Mouse (Mus musculus) intestine, embryonic 14.5 days (tissue): ENCODE data around the gene Fars2. TPM values are rescaled to one million over a fixed set of nuclear protein-coding genes. Genes with fewer than 3 reads are reported as not detected.
"Not testable (repeated sequence)": the region's sequence is repeated elsewhere in the genome, so short reads cannot be mapped to it uniquely, and the experiment has no call there.

Source experiments
- ATAC-seq: fragments of 200-750 bp; cut with Nextera tagmentation; replicated peaks from 2 replicates; pipeline ENCODE4 v1.8.0; 2017; ENCODE audit warnings: low read depth, moderate number of reproducible peaks, moderate TSS enrichment, moderate library complexity; ENCODE audit not compliant: low FRiP score, low TSS enrichment
- DNase-seq: peaks from one replicate; pipeline ENCODE4 v3.0.0-alpha.2; 2018; ENCODE audit warnings: low spot score
- H3K27ac ChIP-seq: fragments of 300-500 bp; sonication (generic); 2 replicates; pipeline ENCODE4 v1.5.1; 2014; ENCODE audit warnings: low read depth, mild to moderate bottlenecking, control low read depth
- H3K27me3 ChIP-seq: fragments of 300-500 bp; sonication (generic); replicated peaks from 2 replicates; pipeline ENCODE4 v1.6.1; 2014; ENCODE audit warnings: low read length, control low read depth; ENCODE audit not compliant: control insufficient read depth, insufficient read depth
- H3K36me3 ChIP-seq: fragments of 300-500 bp; sonication (generic); 2 replicates; pipeline ENCODE4 v1.6.1; 2014; ENCODE audit warnings: low read length, control low read depth; ENCODE audit not compliant: control insufficient read depth, insufficient read depth
- H3K4me1 ChIP-seq: fragments of 300-500 bp; sonication (generic); replicated peaks from 2 replicates; pipeline ENCODE4 v1.6.1; 2014; ENCODE audit warnings: low read length, control low read depth, mixed read lengths; ENCODE audit not compliant: control insufficient read depth, insufficient read depth
- H3K4me2 ChIP-seq: fragments of 300-500 bp; sonication (generic); 2 replicates; pipeline ENCODE4 v1.6.1; 2014; ENCODE audit warnings: low read length
- H3K4me3 ChIP-seq: fragments of 300-500 bp; sonication (generic); 2 replicates; pipeline ENCODE4 v1.5.1; 2014; ENCODE audit warnings: low read depth, low read length, control low read depth, mixed read lengths
- H3K9ac ChIP-seq: fragments of 300-500 bp; sonication (generic); 2 replicates; pipeline ENCODE4 v1.6.1; 2014; ENCODE audit warnings: mild to moderate bottlenecking, low read length
- H3K9me3 ChIP-seq: fragments of 300-500 bp; sonication (generic); 2 replicates; pipeline ENCODE4 v1.6.1; 2016; ENCODE audit warnings: low read length, control low read depth; ENCODE audit not compliant: control insufficient read depth
- WGBS: fragments of 180-500 bp; shearing (Covaris S2); extraction: QIAGEN DNeasy Blood & Tissue Kit; methylation state at CpG from one replicate; pipeline ENCODE4 v1.1.7; 2014; 5-methylcytosine and 5-hydroxymethylcytosine counted together
- polyA plus RNA-seq: library from polyadenylated mRNA; unstranded; fragments of >200 nt; fragmentation: Nextera tagmentation; extraction: Ambion mirVana; gene quantifications from 2 replicates; pipeline ENCODE4 v1.2.1, GENCODE M21; 2014

Gene Fars2
- polyA plus RNA-seq, 1 experiment from 2014 or later: 37.6 TPM

GRCm38 (mm10) chr13:36365719-36366118, 248.5 kb downstream of the Fars2 start:
- H3K9me3 ChIP-seq, H3K4me1 ChIP-seq, DNase-seq, H3K27ac ChIP-seq, H3K4me3 ChIP-seq, ATAC-seq, H3K36me3 ChIP-seq, H3K4me2 ChIP-seq, H3K9ac ChIP-seq, H3K27me3 ChIP-seq: not testable (repeated sequence)
- WGBS: 96% methylated on average over 5 of the region's 5 CpGs

DNA sequence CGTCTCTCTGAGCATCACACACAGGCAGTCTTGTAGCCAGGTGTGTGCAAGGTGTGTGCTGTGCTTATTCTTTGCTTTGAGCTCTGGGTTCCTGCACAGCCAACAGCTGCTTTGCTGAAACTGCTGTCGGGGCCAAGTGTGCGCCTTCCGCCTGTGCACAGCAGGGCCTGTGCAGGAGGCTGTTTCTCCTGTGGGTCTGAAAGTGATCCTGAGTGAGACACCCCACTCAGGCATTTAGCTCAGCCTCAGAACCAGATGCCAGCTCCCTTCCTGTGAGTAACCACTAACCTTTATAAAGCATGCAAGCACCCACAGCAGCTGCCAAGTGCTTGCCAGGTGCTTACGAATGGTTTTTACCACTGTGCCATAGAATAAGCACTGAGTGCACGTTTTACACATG, 249.1 kb downstream of the Fars2 start:
- whole genome bisulfite sequencing: 87% methylated on average over 6 of the region's 6 CpGs
- no peaks in the 10 kb centered on the region for H3K27me3 ChIP-seq
- no peak overlapping the region for H3K9ac ChIP-seq
- H3K4me2 ChIP-seq: no peak overlapping the region
- ATAC-seq: no peak
- no peak overlapping the region for H3K4me3 ChIP-seq
- DNase-seq: no peak
- no peaks in the 10 kb centered on the region for H3K36me3 ChIP-seq
- no peaks in the 10 kb centered on the region for H3K9me3 ChIP-seq
- H3K27ac ChIP-seq: no peak overlapping the region
- H3K4me1 ChIP-seq: no peaks in the 10 kb centered on the region

DNA sequence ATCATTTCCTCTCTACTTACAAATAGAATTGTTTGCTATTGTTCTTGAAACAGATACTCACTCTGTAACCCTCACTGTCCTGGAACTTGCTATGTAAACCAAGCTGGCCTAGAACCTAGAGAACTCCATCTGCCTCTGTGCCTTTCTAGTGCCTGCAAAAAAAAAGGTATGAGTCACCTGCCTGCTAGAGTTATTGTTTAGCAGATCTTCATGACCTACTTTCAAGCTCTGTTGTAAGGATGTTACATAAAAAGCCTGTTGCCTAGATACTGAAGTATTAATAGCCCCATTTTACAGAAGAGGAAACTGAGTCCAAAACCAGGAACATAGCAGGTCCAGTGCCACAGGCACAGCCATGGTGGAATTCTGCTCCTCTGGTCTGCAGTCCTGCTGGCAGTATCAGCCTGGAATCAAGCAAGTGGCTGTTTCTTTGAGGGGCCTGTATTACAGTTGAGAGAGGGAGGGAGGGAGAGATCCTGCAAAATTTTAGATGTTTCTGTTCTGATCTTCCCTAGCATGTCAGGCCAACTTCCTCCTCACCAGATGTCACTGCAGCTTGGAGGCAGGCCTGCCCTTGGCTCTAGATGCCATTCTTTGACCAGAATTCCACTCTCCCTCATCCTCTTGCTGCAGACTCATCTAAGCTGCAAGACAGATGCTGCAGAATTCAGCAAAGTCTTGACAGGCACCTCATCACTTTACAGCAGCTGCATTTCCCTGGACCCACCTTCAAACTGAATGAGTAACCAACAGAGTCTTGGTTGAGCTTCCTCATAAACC, 250.7 kb downstream of the Fars2 start:
- H3K9ac ChIP-seq: no peak overlapping the region
- ATAC-seq (no peak), DNase-seq (no peak)
- no peak overlapping the region for H3K27ac ChIP-seq
- H3K36me3 ChIP-seq: no peaks in the 10 kb centered on the region
- H3K4me1 ChIP-seq: no peaks in the 10 kb centered on the region
- no peaks in the 10 kb centered on the region for H3K27me3 ChIP-seq
- no peak overlapping the region for H3K4me3 ChIP-seq
- H3K4me2 ChIP-seq: no peak overlapping the region
- no peaks in the 10 kb centered on the region for H3K9me3 ChIP-seq

- Histone ChIP-seq H3K27me3 (no peaks in the 10 kb centered on the region), H3K9ac (no peak overlapping the region), H3K4me2 (no peak overlapping the region), H3K4me3 (no peak overlapping the region), H3K27ac (no peak overlapping the region), H3K9me3 (no peaks in the 10 kb centered on the region), H3K4me1 (no peaks in the 10 kb centered on the region), H3K36me3 (no peaks in the 10 kb centered on the region)
- WGBS: 72% methylated on average over 3 of the region's 3 CpGs
- DNase-seq: no peak
- ATAC-seq: no peak
Observed at GRCm38 (mm10) chr13:36368799-36369198, 251.6 kb downstream of the Fars2 start.

GRCm38 (mm10) chr13:36369400-36369799, 252.2 kb downstream of the Fars2 start:
- Histone ChIP-seq H3K27me3 (no peaks in the 10 kb centered on the region), H3K4me2 (no peak overlapping the region), H3K27ac (no peak overlapping the region), H3K9me3 (no peaks in the 10 kb centered on the region), H3K36me3 (no peaks in the 10 kb centered on the region), H3K4me1 (no peaks in the 10 kb centered on the region), H3K4me3 (no peak overlapping the region), H3K9ac (no peak overlapping the region)
- WGBS: 72% methylated on average over 11 of the region's 11 CpGs
- no peak for ATAC-seq
- DNase-seq: no peak

DNA sequence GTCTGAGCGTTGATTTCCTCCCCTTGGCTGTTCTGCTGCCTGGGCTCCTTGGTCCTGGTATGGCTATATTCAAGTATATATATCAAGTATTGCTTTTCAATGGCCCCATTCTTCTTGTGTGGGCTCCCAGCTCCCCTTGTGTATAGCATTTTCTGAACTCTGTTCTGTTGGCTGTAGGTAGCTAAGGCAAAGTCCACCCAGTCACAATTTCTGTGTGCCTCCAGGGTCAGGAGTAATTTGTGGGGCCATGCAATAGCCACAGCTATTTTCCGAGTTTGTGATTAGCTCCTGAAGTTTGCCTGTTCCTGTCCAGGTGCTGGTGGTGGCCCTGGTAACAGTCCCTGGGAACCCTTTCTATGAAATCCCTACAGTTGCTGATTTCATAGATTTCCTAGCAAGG, 266.0 kb downstream of the Fars2 start:
- ATAC-seq (no peak), DNase-seq (no peak)
- Histone ChIP-seq H3K9me3 (no peaks in the 10 kb centered on the region), H3K27ac (no peak overlapping the region), H3K4me3 (no peak overlapping the region), H3K36me3 (no peaks in the 10 kb centered on the region), H3K9ac (no peak overlapping the region), H3K27me3 (no peaks in the 10 kb centered on the region), H3K4me1 (no peaks in the 10 kb centered on the region), H3K4me2 (no peak overlapping the region)
- WGBS: 69% methylated on average over 2 of the region's 2 CpGs

DNA sequence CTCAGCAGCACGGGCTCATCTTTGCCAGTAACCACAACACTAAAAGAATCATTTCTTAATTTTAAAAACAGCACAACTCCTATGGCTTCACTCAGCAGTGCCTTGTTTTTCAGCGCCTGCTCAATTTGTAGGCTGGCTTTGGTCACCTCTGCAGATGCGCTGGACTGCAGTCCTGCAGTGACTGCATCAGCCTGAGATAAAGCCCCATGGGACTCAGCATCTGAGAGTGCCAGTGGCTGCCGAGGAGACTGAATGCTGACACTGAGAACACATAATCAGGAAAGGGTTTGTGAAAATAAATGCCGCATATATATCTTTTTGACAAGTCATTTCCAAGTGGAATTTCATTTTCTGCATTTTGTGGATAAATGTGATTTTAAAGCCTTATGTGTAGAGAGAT, 268.9 kb downstream of the Fars2 start:
- ATAC-seq (no peak), DNase-seq (no peak)
- no peak overlapping the region for H3K4me2 ChIP-seq
- H3K4me3 ChIP-seq: no peak overlapping the region
- H3K36me3 ChIP-seq: no peaks in the 10 kb centered on the region
- no peak overlapping the region for H3K27ac ChIP-seq
- H3K9me3 ChIP-seq: no peaks in the 10 kb centered on the region
- 75% methylated on average over 5 of the region's 5 CpGs for WGBS
- H3K27me3 ChIP-seq: no peaks in the 10 kb centered on the region
- H3K4me1 ChIP-seq: no peaks in the 10 kb centered on the region
- H3K9ac ChIP-seq: no peak overlapping the region

GRCm38 (mm10) chr13:36391936-36392335, 274.7 kb downstream of the Fars2 start:
- Histone ChIP-seq H3K27me3 (no peaks in the 10 kb centered on the region), H3K4me3 (no peak overlapping the region), H3K9me3 (no peaks in the 10 kb centered on the region), H3K4me2 (no peak overlapping the region), H3K4me1 (no peaks in the 10 kb centered on the region), H3K27ac (no peak overlapping the region), H3K36me3 (no peaks in the 10 kb centered on the region), H3K9ac (no peak overlapping the region)
- DNase-seq: no peak
- WGBS: 86% methylated on average over 7 of the region's 7 CpGs
- ATAC-seq: no peak

DNA sequence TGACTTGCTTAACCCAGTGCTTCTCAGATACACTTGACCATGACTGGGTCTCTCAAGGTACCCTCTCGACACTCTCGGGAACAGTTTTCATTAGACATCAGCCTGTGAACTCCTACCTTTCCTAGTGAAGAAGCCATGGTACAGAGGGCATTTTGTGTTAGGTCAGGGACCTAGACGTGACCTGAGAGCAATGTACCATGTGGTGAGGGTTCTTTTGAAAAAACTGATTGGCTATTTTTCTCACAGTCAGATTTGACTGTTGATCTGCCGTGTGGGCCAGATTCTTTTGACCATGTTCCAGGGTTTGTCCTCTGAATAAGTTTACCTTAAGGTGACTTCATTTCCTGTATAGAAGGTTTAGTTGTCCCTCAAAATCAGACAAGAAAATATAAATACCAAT, 275.5 kb downstream of the Fars2 start:
- H3K27me3 ChIP-seq: no peaks in the 10 kb centered on the region
- H3K9ac ChIP-seq: no peak overlapping the region
- no peaks in the 10 kb centered on the region for H3K4me1 ChIP-seq
- 88% methylated on average over 4 of the region's 4 CpGs for WGBS
- H3K36me3 ChIP-seq: no peaks in the 10 kb centered on the region
- no peak overlapping the region for H3K27ac ChIP-seq
- no peaks in the 10 kb centered on the region for H3K9me3 ChIP-seq
- no peak overlapping the region for H3K4me3 ChIP-seq
- H3K4me2 ChIP-seq: no peak overlapping the region
- ATAC-seq (no peak), DNase-seq (no peak)
